Mouse (Mus musculus): Measurements from ENCODE around the gene Olfr24. TPM values are rescaled to one million over a fixed set of nuclear protein-coding genes. Genes with fewer than 3 reads are reported as not detected.
A peak's percentile ranks its signal among the peaks of the same experiment; 100 is the strongest.

Olfr24 gene
- polyA plus RNA-seq, 1 experiment from 2014 or later = 0.15 TPM

DNA sequence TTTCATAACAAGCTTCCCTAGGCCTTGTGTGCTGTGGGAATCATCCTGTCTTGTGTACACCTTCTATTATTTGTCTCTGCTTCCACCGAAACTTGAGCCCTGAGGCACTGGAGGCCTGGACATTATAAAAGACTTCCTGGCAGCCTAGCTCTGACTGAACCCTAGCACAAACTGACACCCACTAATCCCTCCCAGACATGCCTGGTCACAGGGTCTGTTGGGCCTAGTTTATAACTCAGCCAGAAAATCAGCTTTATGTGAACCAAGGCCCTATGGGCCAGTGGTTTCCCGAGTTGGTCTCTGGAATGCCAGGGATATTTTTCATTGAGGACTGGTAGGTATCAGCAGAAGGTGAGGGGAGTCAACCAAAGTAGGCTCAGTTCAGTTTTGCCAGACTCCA is 42.8 kb downstream of the Olfr24 start:
- 13% methylated on average over 2 of the region's 2 CpGs for WGBS
- H3K4me1 ChIP-seq (ENCODE audit: control insufficient read depth, insufficient read depth, low read length) = peaks cover 9% of the 10 kb centered on the region; the same call in 1 of the 2 replicates
- no peak overlapping the region for H3K9ac ChIP-seq (ENCODE audit: low read depth, low read length)
- H3K36me3 ChIP-seq (ENCODE audit: control insufficient read depth, insufficient read depth, low read length) = no peaks in the 10 kb centered on the region
- H3K4me2 ChIP-seq (ENCODE audit: low read depth, low read length) = no peak overlapping the region
- H3K27ac ChIP-seq (replicated peaks; ENCODE audit: low read depth, low read length) = 0 out of 2 replicates have a peak overlapping the region, but pooled peaks have one; percentile 21
- H3K27me3 ChIP-seq (replicated peaks; ENCODE audit: control insufficient read depth, insufficient read depth, low read length) = no peaks in the 10 kb centered on the region
- peak; percentile 81 for ATAC-seq (ENCODE audit: low read depth)
- peak; percentile 30 for DNase-seq (ENCODE audit: low spot score)
- H3K9me3 ChIP-seq (ENCODE audit: control insufficient read depth, low read length) = no peaks in the 10 kb centered on the region
- no peak overlapping the region for H3K4me3 ChIP-seq (ENCODE audit: low read depth, low read length)

DNA sequence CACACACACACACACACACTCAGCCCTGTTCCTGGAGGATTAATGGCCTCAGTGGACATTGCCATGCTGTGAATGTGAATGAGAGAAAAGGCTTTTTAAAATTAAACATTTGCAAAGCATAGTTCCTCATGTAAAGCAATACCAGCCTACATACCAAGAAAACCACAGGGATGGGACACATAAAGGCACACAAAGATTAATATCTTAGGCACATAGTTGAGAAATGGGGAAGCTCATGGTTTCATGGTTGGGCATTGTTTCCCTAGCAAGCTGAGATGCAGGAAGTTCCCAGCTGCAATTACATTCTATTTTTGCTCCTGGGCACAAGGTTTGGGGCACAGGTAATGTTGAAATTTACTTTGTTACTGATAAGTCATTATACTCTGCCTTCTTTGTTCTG is 58.2 kb downstream of the Olfr24 start:
- ATAC-seq (ENCODE audit: low read depth) (no peak), DNase-seq (ENCODE audit: low spot score) (peak; percentile 19)
- H3K27me3 ChIP-seq (replicated peaks; ENCODE audit: control insufficient read depth, insufficient read depth, low read length) = no peaks in the 10 kb centered on the region
- no peak overlapping the region for H3K27ac ChIP-seq (replicated peaks; ENCODE audit: low read depth, low read length)
- H3K9ac ChIP-seq (ENCODE audit: low read depth, low read length) = no peak overlapping the region
- H3K9me3 ChIP-seq (ENCODE audit: control insufficient read depth, low read length) = no peaks in the 10 kb centered on the region
- H3K4me3 ChIP-seq (ENCODE audit: low read depth, low read length) = no peak overlapping the region
- no peaks in the 10 kb centered on the region for H3K36me3 ChIP-seq (ENCODE audit: control insufficient read depth, insufficient read depth, low read length)
- no peak overlapping the region for H3K4me2 ChIP-seq (ENCODE audit: low read depth, low read length)
- no peaks in the 10 kb centered on the region for H3K4me1 ChIP-seq (ENCODE audit: control insufficient read depth, insufficient read depth, low read length)

Other genes with a start within 250 kb of the Olfr24 start
- gene Muc16, start 89.5 kb downstream of the Olfr24 start, polyA plus RNA-seq (2014; fragmentation: Nextera tagmentation; extraction: Ambion mirVana) = 0.63 and 0.79 TPM in 2 replicates
- gene Olfr828, start 55.5 kb upstream of the Olfr24 start, polyA plus RNA-seq (2014; fragmentation: Nextera tagmentation; extraction: Ambion mirVana) = not detected in 2 replicates
- gene Olfr829, start 90.9 kb upstream of the Olfr24 start, polyA plus RNA-seq (2014; fragmentation: Nextera tagmentation; extraction: Ambion mirVana) = not detected in 2 replicates
- not detected in 2 replicates for gene Olfr830, start 110.7 kb upstream of the Olfr24 start, polyA plus RNA-seq (2014; fragmentation: Nextera tagmentation; extraction: Ambion mirVana)
- not detected in 2 replicates for gene Olfr832, start 173.1 kb upstream of the Olfr24 start, polyA plus RNA-seq (2014; fragmentation: Nextera tagmentation; extraction: Ambion mirVana)
- not detected in 2 replicates for gene Olfr834, start 224.0 kb upstream of the Olfr24 start, polyA plus RNA-seq (2014; fragmentation: Nextera tagmentation; extraction: Ambion mirVana)

Data from embryonic facial prominence, embryonic 14.5 days (tissue).